Mouse (Mus musculus) gonadal fat pad, adult 2 months (tissue): Measurements from ENCODE around the gene Hhatl. TPM values are rescaled to one million over a fixed set of nuclear protein-coding genes. Genes with fewer than 3 reads are reported as not detected.
A peak's percentile ranks its signal among the peaks of the same experiment; 100 is the strongest.

Experiments used
- DNase-seq: peaks from one replicate; pipeline ENCODE4 v3.0.0-alpha.2; 2012; ENCODE audit warnings: low read depth
- polyA plus RNA-seq: library from polyadenylated mRNA; depleted of rRNA; stranded (reverse); fragments of >200 nt; gene quantifications from 2 replicates; pipeline ENCODE4 v1.2.3, GENCODE M21; 2012; rRNA removed

Hhatl gene
- polyA plus RNA-seq: 4.7 and 8.5 TPM in 2 replicates

DNA sequence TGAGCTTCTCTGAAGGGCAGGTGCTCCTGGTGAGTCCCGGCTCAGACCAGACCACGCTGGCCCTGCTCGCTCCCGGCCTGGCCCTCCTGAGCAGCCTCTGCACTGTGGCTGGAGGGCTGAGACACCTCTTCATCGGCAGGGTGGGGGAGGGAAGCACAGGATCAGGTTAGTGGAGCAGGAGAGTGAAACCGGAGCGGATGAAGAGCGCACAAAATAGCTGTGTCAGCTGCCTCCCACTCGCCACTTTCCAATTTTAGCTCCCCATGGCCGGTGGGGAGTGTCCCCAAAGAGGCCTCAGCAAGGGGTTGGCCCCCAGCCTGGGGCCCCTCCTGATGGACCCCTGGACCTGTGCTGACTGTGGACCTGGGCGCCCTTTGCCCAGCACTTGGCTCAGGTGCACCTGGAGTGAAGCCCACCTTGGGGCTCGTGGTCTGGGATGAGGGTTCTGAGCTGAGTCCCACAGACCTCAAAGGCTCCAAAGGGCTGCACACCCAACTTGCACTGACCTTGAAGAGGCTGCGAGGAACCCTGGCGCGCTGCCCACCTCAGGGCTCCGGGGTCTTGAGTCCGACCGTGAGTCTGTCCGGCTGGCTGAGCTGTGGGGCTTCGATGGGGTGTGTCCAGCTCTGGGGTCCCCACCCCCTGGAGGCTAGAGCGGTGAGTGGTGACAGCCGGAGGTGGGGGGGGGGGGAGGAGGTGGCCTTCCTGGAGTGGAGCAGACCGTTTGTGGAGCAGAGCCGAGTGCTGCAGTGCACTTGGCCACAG is at the start of gene Hhatl:
Gene Hhatl, minus strand, starts transcription at position 751 of the 765 bp plus-strand sequence.
- DNase-seq: no peak

- DNase-seq: no peak
Observed at GRCm38 (mm10) chr9:121839622-121839965, 47.3 kb upstream of the Hhatl start.

GRCm38 (mm10) chr9:121838829-121839621 is 46.7 kb upstream of the Hhatl start, which contains the start of gene Ccdc13:
Gene Ccdc13 (minus strand): TSS chr9:121839461.
- no peak for DNase-seq

- no peak for DNase-seq
Observed at GRCm38 (mm10) chr9:121838008-121838407, 45.7 kb upstream of the Hhatl start.

GRCm38 (mm10) chr9:121833825-121834224 is 41.5 kb upstream of the Hhatl start:
- no peak for DNase-seq

DNA sequence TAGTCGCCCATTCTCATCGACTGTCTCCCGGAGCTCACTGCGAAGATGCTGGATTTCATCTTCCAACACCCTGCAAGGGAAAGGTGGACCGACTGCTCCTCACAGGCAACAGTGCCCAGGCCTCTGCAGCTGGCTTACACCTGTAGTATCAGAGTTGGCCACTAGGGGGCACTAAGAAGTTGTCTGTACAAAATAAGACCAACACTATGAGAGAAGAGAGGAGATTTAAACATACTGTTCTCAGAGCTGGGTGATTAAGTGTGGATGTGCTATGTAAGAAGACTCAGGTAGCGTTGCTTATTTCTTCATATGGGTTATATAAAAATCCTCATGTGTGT is 38.6 kb upstream of the Hhatl start:
- no peak for DNase-seq

DNA sequence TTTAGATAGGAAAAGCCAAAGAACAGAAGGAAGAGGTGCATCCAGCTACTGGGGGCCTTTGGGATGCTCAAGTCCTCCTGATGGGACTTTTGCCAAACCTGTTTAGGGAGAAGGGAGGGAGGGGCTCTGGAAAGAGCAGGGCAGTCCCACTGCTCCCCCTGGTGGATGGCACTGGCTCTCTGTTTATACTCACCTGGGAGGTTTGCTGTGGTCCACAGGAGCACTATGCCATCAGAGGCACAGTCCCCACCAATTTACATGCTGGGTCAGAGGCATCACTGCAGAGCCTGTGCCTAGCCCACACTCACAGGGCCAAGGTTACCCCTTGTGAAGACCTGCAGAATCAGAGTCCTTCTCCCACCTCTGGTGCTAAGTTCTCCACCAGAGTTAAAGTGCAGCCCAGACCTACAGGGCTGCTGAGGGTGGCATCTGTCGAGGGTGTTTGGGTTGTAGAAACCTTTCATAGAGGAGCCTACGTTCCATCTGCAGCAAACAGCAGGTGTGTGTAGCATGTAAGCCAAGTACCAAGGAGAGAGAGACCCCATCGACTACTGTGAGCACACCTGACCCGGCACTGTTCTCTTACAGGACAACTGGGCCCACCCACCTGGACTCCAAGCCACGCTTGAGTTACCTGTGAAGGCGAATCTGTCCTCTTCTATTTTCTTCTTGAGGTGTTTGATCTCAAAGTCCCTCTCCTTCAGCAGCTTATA is 38.1 kb upstream of the Hhatl start:
- DNase-seq: no peak

DNA sequence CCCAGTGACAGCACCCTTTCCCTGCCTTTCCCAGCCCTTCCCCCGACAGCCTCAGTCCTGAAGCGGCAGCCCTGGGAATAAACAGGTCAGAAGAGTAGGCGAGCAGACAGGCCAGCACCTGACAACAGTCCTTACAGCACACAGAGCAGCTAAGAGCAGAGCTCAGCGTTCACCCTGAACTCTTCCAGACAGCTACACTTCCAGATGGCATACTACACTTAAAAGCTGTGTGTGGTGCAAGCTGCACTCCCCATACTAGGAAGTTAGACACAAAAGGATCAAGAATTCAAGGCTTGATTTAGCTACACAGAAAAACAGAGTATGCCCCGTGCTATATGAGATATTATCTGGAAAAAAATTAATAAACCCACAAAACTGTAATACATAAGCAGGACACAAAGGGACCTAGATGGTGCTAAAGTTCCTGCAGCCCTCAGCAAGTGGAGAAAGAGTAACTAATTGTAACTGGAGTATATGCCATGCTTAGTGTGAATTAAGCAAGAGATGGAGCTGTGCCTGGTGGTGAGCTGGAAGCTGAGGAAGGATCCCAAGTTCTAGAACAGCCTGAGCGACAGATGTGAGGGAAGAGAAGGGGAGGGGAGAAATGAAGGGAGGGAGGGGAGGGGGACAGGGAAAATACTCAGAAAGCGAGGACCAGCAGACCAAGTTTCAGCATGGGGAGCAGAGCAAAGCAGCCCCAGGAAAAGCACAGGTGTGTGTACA is 37.1 kb upstream of the Hhatl start:
- DNase-seq: no peak

- no peak for DNase-seq
Observed at GRCm38 (mm10) chr9:121828314-121828713, 36.0 kb upstream of the Hhatl start.

DNA sequence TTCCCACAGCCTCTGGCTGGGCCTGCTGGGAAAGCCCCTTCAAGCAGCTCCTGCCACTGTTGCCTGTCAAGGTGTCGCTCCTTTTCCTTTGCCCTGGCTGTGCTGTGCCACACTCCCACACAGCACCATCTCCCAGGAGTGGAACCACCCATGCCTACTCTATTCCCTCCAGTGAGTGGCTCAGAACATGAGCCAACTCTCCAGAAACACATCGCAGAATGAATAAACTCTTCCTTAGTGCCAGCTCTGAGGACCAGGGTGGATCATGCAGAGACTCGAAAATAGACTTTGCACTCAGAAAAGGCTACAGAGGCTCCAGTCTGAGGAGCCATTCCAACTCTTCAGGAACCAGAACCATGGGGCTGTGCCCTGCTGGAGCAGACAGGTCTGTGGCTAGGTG is 34.0 kb upstream of the Hhatl start:
- DNase-seq: no peak

DNA sequence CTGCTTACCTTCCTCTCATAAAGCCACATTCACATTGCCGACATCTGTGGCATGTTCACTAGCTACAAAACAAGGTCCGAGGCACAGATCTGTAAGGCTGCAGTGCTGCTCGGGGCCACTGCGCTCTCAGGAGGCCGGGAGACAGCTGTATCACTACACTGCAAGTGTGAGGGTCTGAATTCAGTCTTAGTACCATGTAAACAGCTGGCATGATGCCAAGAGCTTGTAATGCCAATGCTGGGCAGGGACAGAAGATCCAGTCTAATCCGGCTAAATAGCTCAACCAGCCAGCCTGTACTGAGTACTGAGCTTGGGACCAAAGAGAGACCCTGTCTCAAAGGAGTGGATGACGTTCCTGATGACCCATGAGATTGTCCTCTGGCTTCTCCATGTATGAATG is 31.7 kb upstream of the Hhatl start:
- DNase-seq: no peak

DNA sequence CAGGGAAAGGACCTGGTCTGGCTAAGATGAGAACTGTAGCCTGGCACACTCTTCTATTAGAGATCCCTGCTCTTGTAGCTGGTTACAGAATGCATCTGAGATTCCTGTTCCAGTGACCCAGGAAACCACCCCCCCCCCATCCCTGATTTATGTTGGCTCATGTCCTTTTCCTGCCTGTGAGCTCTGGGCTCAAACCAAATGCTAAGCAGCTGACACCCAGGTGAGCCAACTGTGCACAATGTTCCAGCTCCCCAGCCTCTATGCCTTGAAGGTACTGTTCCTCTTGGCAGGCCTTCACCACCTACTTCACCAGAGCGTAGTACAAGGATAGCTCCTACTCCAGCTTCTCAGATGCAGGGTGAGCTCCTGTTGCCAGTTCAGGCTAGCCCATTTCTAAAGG is 30.7 kb upstream of the Hhatl start:
- peak; percentile 78 for DNase-seq

GRCm38 (mm10) chr9:121822585-121822991 is 30.3 kb upstream of the Hhatl start:
- no peak for DNase-seq

DNA sequence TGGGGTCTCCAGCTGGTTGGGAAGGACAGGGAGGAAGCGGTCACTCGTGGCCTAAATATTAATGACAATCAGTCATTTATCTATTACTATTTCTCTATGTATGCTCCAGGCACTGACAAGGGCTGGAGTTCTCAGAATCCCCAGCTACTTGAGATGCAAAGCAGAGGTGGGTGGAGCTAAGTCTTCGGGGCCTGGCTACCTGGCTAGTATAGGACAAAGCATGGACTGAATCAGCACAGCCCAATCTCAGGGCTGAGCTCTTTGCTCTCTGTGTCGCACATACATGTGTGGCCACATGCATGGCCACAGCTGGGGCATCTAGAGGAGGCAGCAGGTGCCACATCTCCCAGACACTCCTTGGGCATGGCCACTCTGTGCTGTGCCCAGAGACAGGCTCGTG is 28.5 kb upstream of the Hhatl start:
- no peak for DNase-seq

- peak; percentile 66 for DNase-seq
Observed at GRCm38 (mm10) chr9:121819771-121820471, 27.6 kb upstream of the Hhatl start.

GRCm38 (mm10) chr9:121819073-121819770 is 26.9 kb upstream of the Hhatl start:
- peak; percentile 47 for DNase-seq

DNA sequence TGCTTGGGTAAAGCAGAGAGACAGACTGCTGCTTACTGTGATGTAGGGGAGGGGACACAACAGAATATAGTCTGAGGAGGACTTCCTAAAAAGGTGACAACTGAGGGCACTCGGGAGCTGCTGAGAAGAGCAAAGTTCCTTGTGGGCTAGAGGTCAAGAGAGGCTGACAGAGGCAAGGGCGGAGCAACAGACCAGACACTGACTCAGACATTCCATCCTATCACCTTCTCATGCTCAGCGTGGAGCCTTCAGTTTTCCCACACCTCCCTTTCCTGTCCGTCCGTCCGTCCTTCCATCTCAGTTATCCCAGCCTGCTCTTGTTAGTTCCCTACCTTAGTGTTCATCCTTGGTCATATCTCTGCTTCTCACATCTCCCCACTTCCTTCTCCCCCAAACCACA is 22.9 kb upstream of the Hhatl start:
- DNase-seq: no peak

DNA sequence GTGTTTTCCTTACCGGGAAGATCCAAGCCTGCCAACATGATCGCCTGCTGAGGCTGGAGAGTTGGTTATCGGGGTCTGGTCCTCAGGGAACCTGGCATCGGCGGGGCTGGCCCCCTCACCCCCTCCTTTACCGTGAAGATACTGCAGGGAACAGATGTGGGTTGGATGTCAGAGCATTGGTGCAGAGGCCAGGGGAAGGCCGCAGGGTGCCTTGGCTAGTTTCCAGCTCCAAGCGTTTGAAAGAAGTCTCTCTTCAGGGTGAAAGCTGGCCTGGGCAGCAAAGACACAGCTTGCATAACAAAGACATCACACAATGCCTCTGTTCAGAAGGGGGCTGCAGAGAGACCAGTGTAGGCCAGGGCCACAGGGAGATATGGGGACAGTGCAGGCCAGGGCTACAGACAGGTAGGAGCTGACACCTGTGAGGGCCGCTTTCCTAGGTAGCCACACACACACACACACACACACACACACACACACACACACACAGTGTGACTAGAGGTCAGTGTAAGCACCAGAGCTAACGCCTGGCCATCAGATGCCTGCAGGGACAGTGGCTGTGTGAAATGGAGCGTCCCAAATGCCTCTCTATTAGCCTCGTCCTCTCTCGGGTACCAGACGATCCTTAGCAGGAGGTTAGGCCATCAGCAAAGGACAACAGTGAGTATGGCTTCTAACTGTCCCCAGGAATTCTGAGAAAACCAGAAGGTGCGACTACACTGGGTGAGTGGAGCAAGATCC is 17.9 kb upstream of the Hhatl start:
- no peak for DNase-seq

- DNase-seq: no peak
Observed at GRCm38 (mm10) chr9:121808511-121808910, 16.2 kb upstream of the Hhatl start.

DNA sequence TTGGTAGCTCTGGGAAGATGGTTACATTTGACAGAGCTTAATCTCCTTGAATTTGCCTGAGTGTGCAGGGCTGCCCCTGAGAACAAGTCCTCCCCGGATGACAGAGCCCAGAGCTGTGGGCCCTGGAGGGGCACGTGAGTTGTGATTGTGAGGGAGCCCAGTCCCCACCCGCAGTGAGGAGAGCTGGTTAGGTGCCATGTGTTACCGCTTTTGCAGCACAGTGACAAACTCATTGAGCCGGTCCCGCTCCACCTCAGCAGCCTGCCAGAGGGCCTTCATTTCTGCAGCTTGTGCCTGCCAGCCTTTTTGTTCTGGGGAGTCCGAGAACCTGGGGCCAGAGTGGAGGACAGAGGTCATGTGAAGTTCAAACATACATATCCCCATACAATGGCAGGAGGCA is 15.6 kb upstream of the Hhatl start:
- DNase-seq: no peak
